Mouse (Mus musculus): Measurements from ENCODE around the gene Tspan4.

Gene Tspan4

DNA sequence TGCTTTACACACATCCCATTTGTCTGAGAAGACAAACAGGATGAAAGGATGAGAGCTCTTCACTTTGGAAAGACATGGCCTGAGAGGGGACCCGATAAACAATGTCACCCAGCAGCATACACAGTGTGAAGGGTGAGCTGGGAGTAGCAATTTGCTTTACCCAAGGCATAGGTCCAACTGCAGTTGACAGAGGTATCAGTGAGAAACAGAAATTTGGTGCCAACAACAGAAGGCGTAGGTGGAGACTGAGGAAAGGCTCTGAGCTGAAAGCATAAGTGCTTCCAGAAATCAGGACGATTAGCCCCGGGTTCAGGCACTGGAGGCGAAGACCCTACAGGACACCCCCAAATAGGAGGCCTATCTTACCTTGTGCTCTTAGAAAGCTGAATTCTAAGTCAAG lies 35.2 kb downstream of the Tspan4 start:
- no peak for DNase-seq

- no peak for DNase-seq
Observed at GRCm38 (mm10) chr7:141510681-141511191, 35.7 kb downstream of the Tspan4 start.

- no peak for DNase-seq
Observed at GRCm38 (mm10) chr7:141517638-141518037, 42.6 kb downstream of the Tspan4 start.

- no peak for DNase-seq
Observed at GRCm38 (mm10) chr7:141518296-141518695, 43.3 kb downstream of the Tspan4 start.

- no peak for DNase-seq
Observed at GRCm38 (mm10) chr7:141518926-141519325, 43.9 kb downstream of the Tspan4 start.

DNA sequence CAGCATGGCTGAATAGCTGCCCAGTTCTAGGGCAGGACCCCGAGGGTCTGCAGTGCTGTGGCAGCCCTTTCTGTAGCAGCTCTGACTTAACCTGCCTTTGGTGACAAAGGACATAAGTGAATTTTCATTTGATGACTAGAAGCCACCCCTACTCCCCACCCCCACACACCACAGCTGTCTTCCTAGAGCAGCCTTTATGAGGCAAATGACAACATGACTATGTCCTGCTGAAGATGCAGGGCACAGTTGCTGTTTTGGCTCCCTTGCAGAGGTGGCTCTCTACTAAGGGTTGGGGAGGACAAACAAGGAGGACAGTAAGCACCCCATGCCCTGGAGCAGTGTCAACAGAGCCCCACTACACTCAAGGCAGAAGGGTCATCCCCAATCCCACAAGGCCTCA lies 44.8 kb downstream of the Tspan4 start:
- DNase-seq, result no peak

DNA sequence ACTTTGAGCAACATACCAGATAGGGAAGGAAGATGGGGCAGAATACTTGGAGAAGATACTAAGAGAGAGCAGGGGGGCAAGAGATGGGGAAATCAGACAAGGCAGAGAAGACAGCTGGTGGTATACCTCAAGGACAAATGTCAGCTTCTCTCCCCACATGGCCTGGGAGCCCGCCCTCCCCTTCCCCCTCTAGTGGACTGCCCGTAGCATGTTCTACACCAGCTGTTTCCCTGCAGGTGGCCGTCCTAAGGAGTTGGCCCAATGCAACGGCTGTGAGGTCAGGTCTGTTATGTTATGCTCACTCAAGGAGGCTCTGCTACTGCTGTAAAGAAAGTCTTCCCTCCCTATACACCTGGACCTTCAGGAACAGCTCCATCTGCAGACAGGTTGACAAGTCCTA lies 48.0 kb downstream of the Tspan4 start:
- no peak for DNase-seq

GRCm38 (mm10) chr7:141524271-141524670 lies 49.2 kb downstream of the Tspan4 start:
- DNase-seq, result no peak

- DNase-seq, result peak; percentile 73
Observed at GRCm38 (mm10) chr7:141524760-141525579, 49.9 kb downstream of the Tspan4 start.

GRCm38 (mm10) chr7:141525580-141525925 lies 50.5 kb downstream of the Tspan4 start:
- no peak for DNase-seq

DNA sequence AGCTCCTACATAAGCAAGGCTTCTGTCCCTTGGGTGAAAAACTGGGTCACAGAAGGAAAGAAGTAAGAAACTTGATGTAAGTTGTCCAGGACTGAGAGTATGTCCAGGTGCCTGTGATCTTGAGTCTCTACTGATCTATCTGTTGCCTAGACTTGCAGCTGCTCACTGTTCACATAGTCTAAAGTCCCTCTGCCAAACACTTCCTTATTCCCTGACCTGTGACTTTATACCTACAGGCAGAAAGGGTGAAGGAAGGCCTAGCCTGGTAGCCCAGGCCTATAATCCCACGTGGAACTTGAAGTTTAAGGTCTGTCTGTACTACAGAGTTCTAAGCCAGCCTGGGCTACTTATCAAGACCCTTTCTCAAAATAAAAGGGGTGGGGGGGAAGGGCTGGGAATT lies 60.5 kb downstream of the Tspan4 start:
- no peak for DNase-seq

DNA sequence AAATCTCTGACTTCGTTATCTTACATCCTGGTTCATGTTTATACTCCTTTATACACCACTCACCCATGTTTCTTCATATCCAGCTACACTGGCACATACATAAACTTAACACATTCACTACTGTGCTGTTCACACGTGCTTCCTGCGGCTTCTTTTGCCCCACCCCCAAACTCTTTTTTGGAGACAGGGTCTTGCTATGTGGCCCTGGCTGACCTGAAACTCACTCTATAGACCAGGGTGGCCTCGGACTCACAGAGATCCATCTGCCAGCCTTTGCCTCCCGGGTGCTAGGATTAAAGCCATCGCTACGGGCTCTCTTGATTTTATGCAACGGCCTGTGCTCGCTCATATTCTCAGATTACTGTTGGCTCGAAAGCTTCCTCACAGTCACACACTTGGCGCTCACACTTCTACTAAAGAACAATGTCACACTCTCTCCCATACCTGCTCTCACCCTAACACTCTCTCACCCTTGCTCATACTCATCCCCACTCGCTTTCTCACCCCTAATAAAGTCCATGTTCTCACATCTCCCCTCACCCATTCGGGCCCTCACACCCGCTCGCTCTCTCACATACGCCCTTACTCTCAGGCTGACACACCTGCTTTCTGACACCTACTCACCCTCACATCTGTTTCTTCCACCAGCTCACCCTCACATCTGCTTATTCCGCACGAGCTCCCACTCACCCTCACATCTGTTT lies 64.0 kb downstream of the Tspan4 start:
- peak; percentile 17 for DNase-seq

GRCm38 (mm10) chr7:141539556-141540311 lies 64.7 kb downstream of the Tspan4 start, which contains the start of gene Chid1:
Gene Chid1, minus strand, starts transcription at chr7:141539857.
- DNase-seq, result peak; percentile 99

GRCm38 (mm10) chr7:141540312-141541081 lies 65.5 kb downstream of the Tspan4 start:
- peak; percentile 12 for DNase-seq

GRCm38 (mm10) chr7:141541681-141542080 lies 66.6 kb downstream of the Tspan4 start:
- no peak for DNase-seq

DNA sequence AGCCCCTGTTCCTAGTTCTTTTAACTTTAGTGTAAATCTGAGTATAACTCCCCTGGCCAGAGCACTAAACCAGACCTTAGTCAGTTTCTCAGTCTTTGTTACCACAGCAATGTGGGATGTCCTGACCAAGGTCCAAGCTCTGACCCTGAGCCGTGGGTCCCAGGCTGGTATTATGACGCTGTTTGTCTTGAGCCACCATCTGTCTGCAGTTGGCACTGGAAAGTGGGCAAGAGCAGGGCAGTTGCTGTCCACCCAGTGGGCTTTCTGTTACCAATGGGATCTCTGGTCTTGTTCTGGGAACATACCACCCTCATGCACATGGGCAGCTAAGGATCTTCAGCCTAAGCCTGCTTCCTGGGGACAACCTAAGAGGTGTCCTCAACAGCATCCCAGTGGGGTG lies 67.5 kb downstream of the Tspan4 start:
- DNase-seq, result no peak
